Mouse (Mus musculus) stomach, embryonic 14.5 days (tissue): ENCODE measurements around the gene Gse1. TPM values are rescaled to one million over a fixed set of nuclear protein-coding genes. Genes with fewer than 3 reads are reported as not detected.
A peak's percentile ranks its signal among the peaks of the same experiment; 100 is the strongest.
"Not testable (repeated sequence)": the region's sequence is repeated elsewhere in the genome, so short reads cannot be mapped to it uniquely, and the experiment has no call there.

Experiments used
- ATAC-seq: fragments of 200-750 bp; cut with Nextera tagmentation; 2 replicates; pipeline ENCODE4 v1.8.0; 2017; ENCODE audit warnings: low read depth, moderate TSS enrichment; ENCODE audit not compliant: insufficient number of reproducible peaks, insufficient read depth, low FRiP score
- H3K27ac ChIP-seq: fragments of 300-500 bp; sonication (generic); 2 replicates; pipeline ENCODE4 v1.5.1; 2014; ENCODE audit warnings: mild to moderate bottlenecking, low read length, moderate library complexity, mixed read lengths
- H3K27me3 ChIP-seq: fragments of 300-500 bp; sonication (generic); 2 replicates; pipeline ENCODE4 v1.6.1; 2014; ENCODE audit warnings: low read length, control low read depth, mixed read lengths; ENCODE audit not compliant: control insufficient read depth, insufficient read depth
- H3K36me3 ChIP-seq: fragments of 300-500 bp; sonication (generic); 2 replicates; pipeline ENCODE4 v1.6.1; 2014; ENCODE audit warnings: mild to moderate bottlenecking, control low read depth, low read length, moderate library complexity, mixed read lengths; ENCODE audit not compliant: control insufficient read depth, insufficient read depth
- H3K4me1 ChIP-seq: fragments of 300-500 bp; sonication (generic); 2 replicates; pipeline ENCODE4 v1.6.1; 2014; ENCODE audit warnings: low read length, control low read depth, mixed read lengths; ENCODE audit not compliant: control insufficient read depth, insufficient read depth
- H3K4me2 ChIP-seq: fragments of 300-500 bp; sonication (generic); replicated peaks from 2 replicates; pipeline ENCODE4 v1.6.1; 2014; ENCODE audit warnings: low read depth, low read length, control low read depth
- H3K4me3 ChIP-seq: fragments of 300-500 bp; sonication (generic); 2 replicates; pipeline ENCODE4 v1.5.1; 2014; ENCODE audit warnings: low read depth, low read length, control low read depth
- H3K9ac ChIP-seq: fragments of 300-500 bp; sonication (generic); replicated peaks from 2 replicates; pipeline ENCODE4 v1.6.1; 2014; ENCODE audit warnings: low read depth, mild to moderate bottlenecking, control low read depth, low read length, moderate library complexity, mixed read lengths
- H3K9me3 ChIP-seq: fragments of 300-500 bp; sonication (generic); 2 replicates; pipeline ENCODE4 v1.6.1; 2016; ENCODE audit warnings: low read depth, low read length, control low read depth; ENCODE audit not compliant: control insufficient read depth
- WGBS: fragments of 180-500 bp; shearing (Covaris S2); extraction: QIAGEN DNeasy Blood & Tissue Kit; methylation state at CpG from one replicate; pipeline ENCODE4 v1.1.7; 2014; 5-methylcytosine and 5-hydroxymethylcytosine counted together
- polyA plus RNA-seq: library from polyadenylated mRNA; unstranded; fragments of >200 nt; fragmentation: Nextera tagmentation; extraction: Ambion mirVana; gene quantifications from 2 replicates; pipeline ENCODE4 v1.2.1, GENCODE M21; 2014

Gene Gse1
- polyA plus RNA-seq, 1 experiment from 2014 or later = 11.1 TPM

- peaks cover 17% of the 10 kb centered on the region for H3K4me1 ChIP-seq
- WGBS = 80% methylated on average over 3 of the region's 3 CpGs
- ATAC-seq, H3K4me3 ChIP-seq, H3K9ac ChIP-seq, H3K27me3 ChIP-seq, H3K36me3 ChIP-seq, H3K9me3 ChIP-seq, H3K4me2 ChIP-seq: not testable (repeated sequence)
- H3K27ac ChIP-seq = peak overlapping the region; percentile 71; the same call in 1 of the 2 replicates
These were observed 106.0 kb downstream of the Gse1 start for GRCm38 (mm10) chr8:120334261-120334660.

- Histone ChIP-seq H3K27me3 (no peaks in the 10 kb centered on the region), H3K4me2 (0 out of 2 replicates have a peak overlapping the region, but pooled peaks have one; percentile 3), H3K4me3 (no peak overlapping the region), H3K9me3 (no peaks in the 10 kb centered on the region), H3K36me3 (no peaks in the 10 kb centered on the region), H3K4me1 (peaks cover 17% of the 10 kb centered on the region), H3K9ac (no peak overlapping the region), H3K27ac (peak overlapping the region; percentile 71)
- WGBS = 24% methylated on average over 5 of the region's 5 CpGs
- ATAC-seq = no peak
These were observed 106.6 kb downstream of the Gse1 start for GRCm38 (mm10) chr8:120334878-120335261.

GRCm38 (mm10) chr8:120335262-120336086 lies 107.2 kb downstream of the Gse1 start:
- WGBS = 17% methylated on average over 17 of the region's 17 CpGs
- 0 out of 2 replicates have a peak, but pooled peaks have one; percentile 8 for ATAC-seq
- H3K9ac ChIP-seq = no peak overlapping the region

GRCm38 (mm10) chr8:120336087-120336380 lies 107.8 kb downstream of the Gse1 start:
- H3K4me3 ChIP-seq = no peak overlapping the region
- H3K27me3 ChIP-seq = no peaks in the 10 kb centered on the region
- H3K4me2 ChIP-seq = peak overlapping the region; percentile 25; the same call in 1 of the 2 replicates
- no peak overlapping the region for H3K27ac ChIP-seq
- H3K9me3 ChIP-seq = no peaks in the 10 kb centered on the region
- H3K9ac ChIP-seq = no peak overlapping the region
- H3K4me1 ChIP-seq = peaks cover 17% of the 10 kb centered on the region
- WGBS = 9% methylated on average over 9 of the region's 9 CpGs
- no peaks in the 10 kb centered on the region for H3K36me3 ChIP-seq
- ATAC-seq = no peak

More at GRCm38 (mm10) chr8:120335262-120336086, 107.2 kb downstream of the Gse1 start:
- H3K4me2 ChIP-seq = peak overlapping the region; percentile 25
- H3K9me3 ChIP-seq = no peaks in the 10 kb centered on the region
- peaks cover 17% of the 10 kb centered on the region for H3K4me1 ChIP-seq
- H3K4me3 ChIP-seq = no peak overlapping the region
- H3K27me3 ChIP-seq = no peaks in the 10 kb centered on the region
- H3K36me3 ChIP-seq = no peaks in the 10 kb centered on the region
- H3K27ac ChIP-seq = peak overlapping the region; percentile 71

- H3K9ac ChIP-seq = no peak overlapping the region
- H3K4me1 ChIP-seq = peaks cover 17% of the 10 kb centered on the region
These were observed 108.8 kb downstream of the Gse1 start for GRCm38 (mm10) chr8:120336909-120337555.

GRCm38 (mm10) chr8:120337627-120338026 lies 109.4 kb downstream of the Gse1 start:
- Histone ChIP-seq H3K4me3 (no peak overlapping the region), H3K4me1 (peaks cover 17% of the 10 kb centered on the region), H3K27me3 (no peaks in the 10 kb centered on the region), H3K4me2 (no peak overlapping the region), H3K36me3 (no peaks in the 10 kb centered on the region), H3K27ac (no peak overlapping the region), H3K9me3 (no peaks in the 10 kb centered on the region), H3K9ac (no peak overlapping the region)
- 45% methylated on average over 5 of the region's 5 CpGs for WGBS
- no peak for ATAC-seq

More at GRCm38 (mm10) chr8:120336909-120337555, 108.8 kb downstream of the Gse1 start:
- Histone ChIP-seq H3K4me2 (no peak overlapping the region), H3K36me3 (no peaks in the 10 kb centered on the region), H3K27ac (no peak overlapping the region), H3K4me3 (no peak overlapping the region), H3K27me3 (no peaks in the 10 kb centered on the region), H3K9me3 (no peaks in the 10 kb centered on the region)
- 56% methylated on average over 5 of the region's 5 CpGs for WGBS
- ATAC-seq = no peak

GRCm38 (mm10) chr8:120338678-120339077 lies 110.4 kb downstream of the Gse1 start:
- Histone ChIP-seq H3K9ac (no peak overlapping the region), H3K27me3 (no peaks in the 10 kb centered on the region), H3K4me1 (peaks cover 19% of the 10 kb centered on the region), H3K36me3 (no peaks in the 10 kb centered on the region), H3K4me2 (no peak overlapping the region), H3K4me3 (no peak overlapping the region), H3K9me3 (no peaks in the 10 kb centered on the region), H3K27ac (no peak overlapping the region)
- ATAC-seq = no peak
- 91% methylated on average over 7 of the region's 7 CpGs for WGBS

- 72% methylated on average over 7 of the region's 8 CpGs for WGBS
- peaks cover 16% of the 10 kb centered on the region for H3K4me1 ChIP-seq
- ATAC-seq = no peak
- H3K27me3 ChIP-seq = no peaks in the 10 kb centered on the region
- no peak overlapping the region for H3K4me3 ChIP-seq
- no peaks in the 10 kb centered on the region for H3K36me3 ChIP-seq
- no peak overlapping the region for H3K27ac ChIP-seq
- no peak overlapping the region for H3K4me2 ChIP-seq
- no peak overlapping the region for H3K9ac ChIP-seq
- H3K9me3 ChIP-seq = no peaks in the 10 kb centered on the region
These were observed 111.5 kb downstream of the Gse1 start for GRCm38 (mm10) chr8:120339743-120340142.
